Mouse (Mus musculus): ENCODE data around the gene Efemp2.

- TF ChIP-seq POLR2A (IDR thresholded peaks at IDR 0.05; ENCODE audit: insufficient read length, low read depth) (no peak), MAX (IDR thresholded peaks at IDR 0.05; ENCODE audit: low read depth) (no peak)
Measured at GRCm38 (mm10) chr19:5483386-5484359, 9.9 kb downstream of the Efemp2 start.

All from myocyte (in vitro differentiated cells).